In genomic region chr2:33072333-33072732, GRCm38 (mm10) we compare ENCODE assay signal across 21 mouse cellular contexts. TPM values are rescaled to one million over a fixed set of nuclear protein-coding genes. Genes with fewer than 3 reads are reported as not detected.
DNase-seq lines count a peak whose midpoint lies in the region; ATAC-seq lines count a peak whose summit lies in the region.
"Had no signal": no experiment of that assay in that cellular context is flagged by ENCODE, and none has a peak within 500 bp of the region (broad histone marks: within the 10 kb centered on the region; RNA-seq: fewer than 3 reads in every experiment).

No protein-coding gene starts in this region.

- H3K4me2 ChIP-seq in heart, embryonic 11.5 days, result no peak overlapping the region
- H3K4me2 ChIP-seq: embryonic facial prominence, embryonic 12.5 days; forebrain, embryonic 12.5 days; heart, embryonic 15.5 days; hindbrain, embryonic 14.5 days; intestine, embryonic 15.5 days had no signal

- intact Hi-C loops in heart, postnatal 25 days (cut with DNase I), result no loop called here

- no peaks in the 10 kb centered on the region for H3K9me3 ChIP-seq in heart, embryonic 11.5 days (replicated peaks; ENCODE audit: control insufficient read depth, low read length)
- H3K9me3 ChIP-seq: embryonic facial prominence, embryonic 12.5 days; forebrain, embryonic 12.5 days; heart, embryonic 15.5 days; hindbrain, embryonic 10.5 days; intestine, embryonic 15.5 days had no signal

- 46% methylated on average over 2 of the region's 2 CpGs for WGBS in heart, embryonic 11.5 days (ENCODE audit: insufficient replicate concordance)

- no peaks in the 10 kb centered on the region for H3K27me3 ChIP-seq in heart, embryonic 11.5 days (ENCODE audit: control insufficient read depth, insufficient read depth, low read length)
- H3K27me3 ChIP-seq: embryonic facial prominence, embryonic 12.5 days; forebrain, embryonic 12.5 days; heart, embryonic 15.5 days; intestine, embryonic 15.5 days had no signal

- peak; percentile 90 for DNase-seq in heart, adult 11 months
- peak; percentile 19 for DNase-seq in heart, postnatal 4 days
- DNase-seq in heart, postnatal 25 days (ENCODE audit: low spot score), result no peak
- peak; percentile 48 to 52 for DNase-seq in right cerebral cortex, postnatal 10 days (ENCODE audit: low spot score in 2 of 2)
- DNase-seq in right cerebral cortex, postnatal 36 days (ENCODE audit: low spot score in 2 of 2), result no peak
- peak; percentile 2 for DNase-seq in skeletal muscle tissue, adult 2 months (ENCODE audit: low read depth, low spot score)
- DNase-seq in liver, result no peak
- DNase-seq: adrenal gland, adult 2 months; adrenal gland, postnatal 25 days; cerebellum, adult 2 months; cerebellum, postnatal 10 days; embryo, embryonic 11 days had no signal

- no peak overlapping the region for H3K9ac ChIP-seq in heart, embryonic 11.5 days (ENCODE audit: low read depth, low read length)
- H3K9ac ChIP-seq: embryonic facial prominence, embryonic 12.5 days; forebrain, embryonic 12.5 days; heart, embryonic 15.5 days; hindbrain, embryonic 14.5 days; intestine, embryonic 15.5 days had no signal

- no peaks in the 10 kb centered on the region for H3K36me3 ChIP-seq in heart, embryonic 11.5 days (ENCODE audit: control insufficient read depth, insufficient read depth, low read length)
- H3K36me3 ChIP-seq: embryonic facial prominence, embryonic 12.5 days; forebrain, embryonic 12.5 days; heart, embryonic 15.5 days; hindbrain, embryonic 10.5 days; intestine, embryonic 15.5 days had no signal

- H3K27ac ChIP-seq in heart, embryonic 11.5 days (ENCODE audit: low read depth, low read length), result no peak overlapping the region
- H3K27ac ChIP-seq: embryonic facial prominence, embryonic 12.5 days; forebrain, embryonic 12.5 days; heart, adult 2 months; heart, embryonic 15.5 days; hindbrain, embryonic 10.5 days; hindbrain, embryonic 14.5 days; intestine, embryonic 15.5 days had no signal

- H3K4me1 ChIP-seq in heart, embryonic 11.5 days (ENCODE audit: control insufficient read depth, insufficient read depth, low read length), result no peaks in the 10 kb centered on the region; the same call in 1 of the 2 replicates
- H3K4me1 ChIP-seq: embryonic facial prominence, embryonic 12.5 days; intestine, embryonic 15.5 days had no signal

- no peak for ATAC-seq in heart, embryonic 11.5 days (replicated peaks; ENCODE audit: insufficient number of reproducible peaks, low FRiP score, low TSS enrichment)
- ATAC-seq: forebrain, embryonic 16.5 days; intestine, embryonic 15.5 days had no signal

- H3K4me3 ChIP-seq in heart, embryonic 11.5 days (ENCODE audit: low read depth, low read length), result no peak overlapping the region
- H3K4me3 ChIP-seq: embryonic facial prominence, embryonic 12.5 days; forebrain, embryonic 12.5 days; heart, adult 2 months; heart, embryonic 15.5 days; hindbrain, embryonic 10.5 days; intestine, embryonic 15.5 days had no signal

RNA-seq across cellular contexts. Expression of gene Garnl3, which starts 59.1 kb away (rescaled TPM):
- polyA plus RNA-seq in heart, embryonic 11.5 days (2014; fragmentation: Nextera tagmentation; extraction: Ambion mirVana), result 14.6 and 15.4 TPM in 2 replicates
- total RNA-seq in heart, postnatal 4 days (2021), result 10 to 100 TPM in 1 of 2 experiments, 1 to 10 TPM in 1; 9.7 to 11.6 TPM
- 1 to 10 TPM; 3.0 to 3.3 TPM for total RNA-seq in heart, postnatal 25 days (2021)

Comparison
In these comparisons a context has a peak if more than half of its experiments do, and no peak if none do; other contexts are left out.
1. DNase-seq: peak in heart, adult 11 months (single experiment), heart, postnatal 4 days (single experiment), right cerebral cortex, postnatal 10 days (2 of 2) and skeletal muscle tissue, adult 2 months (single experiment); none in heart, postnatal 25 days (single experiment), right cerebral cortex, postnatal 36 days (0 of 2) and liver (single experiment).